Mouse (Mus musculus): ENCODE measurements around the gene Dagla. TPM values are rescaled to one million over a fixed set of nuclear protein-coding genes. Genes with fewer than 3 reads are reported as not detected.

The Dagla gene
- polyA plus RNA-seq, 1 experiment from 2014 or later, result 3.4 TPM

DNA sequence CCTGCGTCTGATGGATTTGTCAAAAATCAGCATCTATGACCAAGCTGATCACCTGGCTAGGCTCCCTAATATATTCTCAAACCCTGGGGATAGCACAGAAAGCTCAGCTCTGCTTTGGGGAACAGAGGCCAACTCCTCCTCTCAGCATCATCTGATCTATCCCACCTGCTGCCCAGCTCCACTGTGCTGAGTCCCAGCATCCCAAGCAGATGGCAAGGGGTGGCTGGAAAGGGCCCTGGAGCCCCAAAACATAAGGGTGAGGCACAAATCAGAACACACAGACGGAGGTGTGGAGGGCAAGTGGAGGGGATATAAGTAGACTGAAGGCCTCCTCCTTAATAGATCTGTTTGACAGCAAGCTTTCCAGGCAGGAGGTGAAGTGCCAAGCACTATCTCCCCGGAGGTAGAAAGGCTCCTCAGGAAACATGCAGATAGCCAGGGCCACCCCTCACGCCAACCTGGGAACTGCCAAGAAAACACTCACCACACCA lies 2.8 kb downstream of the Dagla start:
- Histone ChIP-seq H3K9ac (no peak overlapping the region), H3K36me3 (ENCODE audit: insufficient read depth) (no peaks in the 10 kb centered on the region), H3K4me2 (no peak overlapping the region), H3K27me3 (ENCODE audit: insufficient read depth, low read length) (peaks cover 4% of the 10 kb centered on the region; the same call in 1 of the 2 replicates), H3K9me3 (ENCODE audit: low read depth, low read length) (no peaks in the 10 kb centered on the region), H3K4me3 (ENCODE audit: low read depth, low read length) (no peak overlapping the region), H3K4me1 (ENCODE audit: insufficient read depth) (peaks cover 29% of the 10 kb centered on the region), H3K27ac (ENCODE audit: low read depth) (no peak overlapping the region)
- no peak for DNase-seq
- no peak for ATAC-seq (ENCODE audit: insufficient read depth)
- 67% methylated on average over 4 of the region's 4 CpGs for WGBS
- TF ChIP-seq CTCF (IDR thresholded peaks at IDR 0.05; ENCODE audit: low read depth), result no peak

DNA sequence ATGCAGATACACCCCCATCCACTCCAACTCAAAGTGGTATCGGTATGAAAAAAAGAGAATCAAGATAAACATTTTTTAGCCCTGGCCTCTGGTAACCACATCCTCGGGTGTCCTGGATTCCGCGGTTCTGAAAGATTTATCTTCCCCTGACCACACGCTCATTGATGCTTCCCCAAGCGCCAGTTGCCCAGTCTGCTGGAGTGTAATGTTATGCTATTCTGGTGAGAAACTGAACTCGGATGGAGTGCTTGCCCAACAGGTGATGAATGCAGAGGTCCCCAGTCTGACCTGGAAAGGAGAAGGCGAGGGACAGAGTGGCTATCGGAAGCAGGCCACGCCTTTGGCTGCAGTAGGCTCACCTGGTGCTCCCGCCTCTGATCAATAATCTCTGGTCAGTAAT lies 3.4 kb downstream of the Dagla start:
- Histone ChIP-seq H3K4me3 (ENCODE audit: low read depth, low read length) (no peak overlapping the region), H3K4me2 (no peak overlapping the region), H3K27me3 (ENCODE audit: insufficient read depth, low read length) (peaks cover 4% of the 10 kb centered on the region; the same call in 1 of the 2 replicates), H3K27ac (ENCODE audit: low read depth) (no peak overlapping the region), H3K4me1 (ENCODE audit: insufficient read depth) (peaks cover 36% of the 10 kb centered on the region), H3K36me3 (ENCODE audit: insufficient read depth) (no peaks in the 10 kb centered on the region), H3K9me3 (ENCODE audit: low read depth, low read length) (no peaks in the 10 kb centered on the region), H3K9ac (no peak overlapping the region)
- 57% methylated on average over 11 of the region's 11 CpGs for WGBS
- no peak for ATAC-seq (ENCODE audit: insufficient read depth)
- no peak for DNase-seq
- TF ChIP-seq CTCF (IDR thresholded peaks at IDR 0.05; ENCODE audit: low read depth), result no peak

DNA sequence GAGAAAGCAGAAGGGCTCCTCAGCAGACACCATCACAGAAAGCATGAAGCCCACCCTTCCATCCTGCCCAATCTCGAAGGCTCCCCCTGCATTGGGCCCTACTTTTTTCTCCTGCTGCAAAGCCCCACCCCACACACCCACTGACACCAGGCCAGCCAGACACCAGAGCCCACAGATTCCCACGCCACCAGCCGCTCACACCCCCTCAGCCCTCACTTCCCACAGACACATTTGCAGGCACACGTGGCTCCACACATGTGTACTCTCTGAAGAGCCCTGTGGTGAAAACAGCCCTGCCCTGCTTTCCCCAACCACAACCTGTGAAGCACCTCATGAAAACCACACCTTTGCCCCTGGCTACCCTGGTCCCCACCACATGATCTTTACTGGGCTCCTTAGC lies 3.9 kb downstream of the Dagla start:
- TF ChIP-seq CTCF (IDR thresholded peaks at IDR 0.05; ENCODE audit: low read depth), result no peak
- WGBS, result 77% methylated on average over 4 of the region's 4 CpGs
- ATAC-seq (ENCODE audit: insufficient read depth) (no peak), DNase-seq (no peak)
- H3K4me2 ChIP-seq, result no peak overlapping the region
- peaks cover 40% of the 10 kb centered on the region for H3K4me1 ChIP-seq (ENCODE audit: insufficient read depth)
- no peak overlapping the region for H3K4me3 ChIP-seq (ENCODE audit: low read depth, low read length)
- H3K36me3 ChIP-seq (ENCODE audit: insufficient read depth), result no peaks in the 10 kb centered on the region
- H3K27ac ChIP-seq (ENCODE audit: low read depth), result no peak overlapping the region
- peaks cover 4% of the 10 kb centered on the region; the same call in 1 of the 2 replicates for H3K27me3 ChIP-seq (ENCODE audit: insufficient read depth, low read length)
- no peaks in the 10 kb centered on the region for H3K9me3 ChIP-seq (ENCODE audit: low read depth, low read length)
- no peak overlapping the region for H3K9ac ChIP-seq

DNA sequence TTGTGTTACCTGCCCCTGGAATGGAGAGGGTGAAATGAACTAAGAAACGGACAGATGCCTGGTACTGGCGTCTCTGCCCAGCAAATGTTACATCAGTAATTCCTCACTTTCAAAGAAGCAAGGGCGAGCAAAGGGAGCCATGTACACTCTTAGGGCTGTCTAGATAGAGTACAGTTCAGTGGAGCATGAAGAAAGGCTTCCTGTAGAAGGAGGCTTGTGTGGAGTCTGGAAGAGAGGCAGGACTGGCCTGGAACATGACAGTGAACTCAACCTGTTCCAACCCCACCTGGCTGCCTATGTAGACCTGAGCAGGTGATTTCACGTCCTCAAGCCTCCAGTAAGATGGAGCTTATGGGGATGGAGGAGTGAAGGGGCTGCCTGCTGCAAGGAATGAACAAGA lies 6.4 kb downstream of the Dagla start:
- Histone ChIP-seq H3K27ac (ENCODE audit: low read depth) (no peak overlapping the region), H3K4me1 (ENCODE audit: insufficient read depth) (peaks cover 50% of the 10 kb centered on the region), H3K36me3 (ENCODE audit: insufficient read depth) (no peaks in the 10 kb centered on the region), H3K9me3 (ENCODE audit: low read depth, low read length) (no peaks in the 10 kb centered on the region), H3K27me3 (ENCODE audit: insufficient read depth, low read length) (no peaks in the 10 kb centered on the region), H3K4me3 (ENCODE audit: low read depth, low read length) (no peak overlapping the region), H3K4me2 (no peak overlapping the region), H3K9ac (no peak overlapping the region)
- no peak for ATAC-seq (ENCODE audit: insufficient read depth)
- no peak for TF ChIP-seq CTCF (IDR thresholded peaks at IDR 0.05; ENCODE audit: low read depth)
- DNase-seq, result no peak
- WGBS, result 76% methylated on average over 4 of the region's 4 CpGs

DNA sequence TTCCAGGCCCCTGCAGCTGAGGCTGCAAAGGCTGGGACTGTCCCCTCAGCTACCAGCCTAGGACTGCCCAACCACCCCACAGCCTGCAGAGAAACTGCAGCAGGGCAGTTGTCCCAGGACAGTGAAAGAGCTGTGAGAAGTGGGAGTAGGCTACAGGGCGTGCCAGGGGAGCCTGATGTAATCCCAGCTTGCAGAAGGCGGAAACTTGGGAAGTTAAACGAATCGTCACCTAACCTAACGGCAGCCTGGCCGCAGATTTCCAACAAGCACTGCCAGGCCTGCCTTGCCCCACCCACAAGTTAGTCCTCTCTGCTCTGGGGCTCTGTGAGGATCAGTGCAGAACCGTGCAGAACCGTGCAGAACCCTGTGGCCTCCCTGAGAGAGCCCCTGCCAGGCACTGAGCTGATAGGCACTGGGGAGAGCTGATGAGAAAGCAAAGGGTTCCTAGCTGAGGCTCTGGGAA lies 7.6 kb downstream of the Dagla start:
- Histone ChIP-seq H3K36me3 (ENCODE audit: insufficient read depth) (no peaks in the 10 kb centered on the region), H3K27ac (ENCODE audit: low read depth) (peak overlapping the region; percentile 92), H3K4me2 (peak overlapping the region; percentile 32; the same call in 1 of the 2 replicates), H3K4me3 (ENCODE audit: low read depth, low read length) (no peak overlapping the region), H3K27me3 (ENCODE audit: insufficient read depth, low read length) (no peaks in the 10 kb centered on the region), H3K9me3 (ENCODE audit: low read depth, low read length) (no peaks in the 10 kb centered on the region), H3K9ac (peak overlapping the region; percentile 47), H3K4me1 (ENCODE audit: insufficient read depth) (peaks cover 56% of the 10 kb centered on the region)
- TF ChIP-seq CTCF (IDR thresholded peaks at IDR 0.05; ENCODE audit: low read depth), result no peak
- DNase-seq (peak; percentile 82), ATAC-seq (ENCODE audit: insufficient read depth) (peak; percentile 82)
- WGBS, result 7% methylated on average over 8 of the region's 8 CpGs

DNA sequence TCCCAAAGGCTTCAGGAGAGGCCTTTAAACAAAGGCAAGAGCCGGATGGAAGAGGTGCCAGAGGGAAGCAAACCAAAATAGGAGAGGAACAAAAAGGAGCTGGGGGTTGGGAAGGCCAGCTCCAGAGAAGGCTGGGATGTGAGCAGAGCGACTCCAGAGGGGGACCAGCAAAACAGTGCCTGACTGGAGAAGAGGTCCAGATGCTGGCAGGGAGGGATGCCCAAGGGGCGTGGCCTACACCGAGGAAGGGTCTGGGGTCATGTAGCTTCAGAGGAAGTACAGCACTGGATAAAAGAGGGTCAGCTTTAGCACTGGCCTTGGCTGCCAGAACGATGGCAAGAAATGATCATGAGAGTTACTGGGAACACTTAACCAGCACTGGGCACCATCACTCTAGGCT lies 8.4 kb downstream of the Dagla start:
- H3K9me3 ChIP-seq (ENCODE audit: low read depth, low read length), result no peaks in the 10 kb centered on the region
- no peak overlapping the region for H3K4me3 ChIP-seq (ENCODE audit: low read depth, low read length)
- ATAC-seq (ENCODE audit: insufficient read depth) (peak; percentile 75), DNase-seq (peak; percentile 84)
- WGBS, result 18% methylated on average over 5 of the region's 5 CpGs
- no peak for TF ChIP-seq CTCF (IDR thresholded peaks at IDR 0.05; ENCODE audit: low read depth)
- H3K27me3 ChIP-seq (ENCODE audit: insufficient read depth, low read length), result no peaks in the 10 kb centered on the region
- H3K36me3 ChIP-seq (ENCODE audit: insufficient read depth), result no peaks in the 10 kb centered on the region
- H3K27ac ChIP-seq (ENCODE audit: low read depth), result peak overlapping the region; percentile 92
- no peak overlapping the region; the same call in 1 of the 2 replicates for H3K9ac ChIP-seq
- peaks cover 64% of the 10 kb centered on the region for H3K4me1 ChIP-seq (ENCODE audit: insufficient read depth)
- H3K4me2 ChIP-seq, result peak overlapping the region; percentile 32; the same call in 1 of the 2 replicates

DNA sequence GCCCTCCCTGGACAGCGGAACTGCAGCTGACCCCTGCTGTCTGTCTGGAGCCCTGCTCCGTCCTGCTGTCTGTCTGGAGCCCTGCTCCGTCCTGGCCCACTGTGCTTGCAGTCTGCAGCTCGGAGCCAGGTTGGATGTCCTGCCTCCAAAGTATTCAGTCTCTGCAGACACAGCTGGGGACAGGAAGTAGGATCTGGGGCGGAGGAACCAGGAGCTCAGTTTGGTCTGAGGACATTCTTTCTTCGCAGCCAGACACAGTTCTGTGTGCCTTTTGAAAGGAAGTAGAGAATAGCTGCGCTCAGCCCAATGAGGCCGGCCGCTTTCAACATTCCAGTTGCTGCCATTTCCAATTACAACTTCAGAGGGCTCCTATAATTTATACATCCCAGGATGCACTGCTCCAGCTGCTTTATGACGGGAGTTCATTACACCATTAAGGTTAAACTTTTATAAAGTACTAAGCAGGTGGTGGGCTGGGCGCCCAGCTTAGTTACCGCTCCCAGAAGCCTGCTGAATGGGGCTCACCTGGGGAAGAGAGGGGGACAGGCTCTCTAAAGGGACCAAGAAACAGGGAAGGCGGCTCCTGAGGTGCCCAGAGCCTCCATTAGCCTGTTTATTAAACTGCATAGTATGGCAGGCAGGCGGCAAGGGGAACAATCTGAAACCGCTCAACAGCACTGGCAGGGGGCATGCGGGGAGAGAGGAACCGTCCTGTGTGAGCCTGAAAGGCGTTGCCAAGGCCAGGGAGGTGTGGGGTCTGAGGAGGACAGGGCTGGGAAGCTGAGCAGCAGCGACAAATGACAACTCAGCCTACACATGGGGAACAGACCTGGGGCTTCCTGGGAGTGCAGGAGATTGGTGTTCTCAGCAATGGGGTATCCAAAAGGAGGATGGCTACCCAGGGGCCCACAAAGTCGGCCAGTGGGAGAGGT lies 9.8 kb downstream of the Dagla start:
- TF ChIP-seq CTCF (IDR thresholded peaks at IDR 0.05; ENCODE audit: low read depth), result no peak
- Histone ChIP-seq H3K9ac (peak overlapping the region; percentile 20; the same call in 1 of the 2 replicates), H3K4me1 (ENCODE audit: insufficient read depth) (peaks cover 78% of the 10 kb centered on the region), H3K27me3 (ENCODE audit: insufficient read depth, low read length) (no peaks in the 10 kb centered on the region), H3K27ac (ENCODE audit: low read depth) (peak overlapping the region; percentile 92), H3K36me3 (ENCODE audit: insufficient read depth) (no peaks in the 10 kb centered on the region), H3K4me3 (ENCODE audit: low read depth, low read length) (no peak overlapping the region), H3K4me2 (0 out of 2 replicates have a peak overlapping the region, but pooled peaks have one; percentile 20), H3K9me3 (ENCODE audit: low read depth, low read length) (no peaks in the 10 kb centered on the region)
- 45% methylated on average over 20 of the region's 20 CpGs for WGBS
- ATAC-seq (ENCODE audit: insufficient read depth), result no peak
- peak; percentile 72 for DNase-seq

All from lung, embryonic 14.5 days (tissue).